ENCODE assay signal across 1 mouse cellular context in the genomic region with DNA sequence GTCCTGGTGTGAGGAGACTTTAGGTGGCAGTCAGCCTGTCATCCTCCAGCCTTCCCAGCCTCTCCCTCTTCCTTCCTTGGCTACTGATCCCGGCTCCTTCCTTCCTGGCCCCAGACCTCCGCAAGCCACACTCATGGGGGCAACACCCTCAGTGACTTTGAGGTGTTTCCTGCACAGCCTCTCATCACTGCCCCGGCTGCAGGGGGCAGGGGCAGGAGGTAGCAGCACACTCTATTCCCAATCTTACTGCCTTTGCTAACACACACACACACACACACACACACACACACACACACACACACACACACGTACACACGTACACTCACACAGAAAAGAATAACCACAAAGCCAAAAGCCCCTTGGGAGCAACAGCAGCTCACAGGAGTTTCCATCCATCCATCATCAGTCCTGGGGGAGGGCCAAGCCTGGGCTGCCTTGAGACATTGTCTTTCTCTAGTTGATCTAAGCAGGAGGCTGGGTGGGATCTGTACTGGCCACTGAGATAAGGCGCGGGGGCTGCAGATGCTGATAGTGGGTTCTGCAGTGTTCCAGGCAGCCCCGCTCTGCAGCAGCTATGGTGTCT.
TF ChIP-seq lines count a peak whose summit lies in the region.

No protein-coding gene starts in this region.

TF ChIP-seq in CH12.LX, 34 proteins besides CTCF, POLR2A, EP300 and RAD21 (continued from another document):
- TF ChIP-seq MYC (IDR thresholded peaks at IDR 0.05; ENCODE audit: low read depth, low read length) (no peak), ZNF384 (IDR thresholded peaks at IDR 0.05; ENCODE audit: low read depth, low read length) (no peak), ETS1 (conservative IDR thresholded peaks at IDR 0.05; ENCODE audit: low read depth, low read length) (peak; percentile 75), TCF12 (IDR thresholded peaks at IDR 0.05; ENCODE audit: low read depth, low read length) (peak; percentile 69; the same call in 1 of the 2 replicates), NELFE (IDR thresholded peaks at IDR 0.05; ENCODE audit: low read depth, low read length) (no peak), SIN3A (IDR thresholded peaks at IDR 0.05; ENCODE audit: low read length) (no peak), UBTF (IDR thresholded peaks at IDR 0.05; ENCODE audit: low read depth, low read length) (no peak), IRF4 (IDR thresholded peaks at IDR 0.05; ENCODE audit: low read depth, low read length) (peak; percentile 72), USF1 (IDR thresholded peaks at IDR 0.05; ENCODE audit: low read depth, low read length) (no peak), POLR2AphosphoS2 (IDR thresholded peaks at IDR 0.05; ENCODE audit: low read depth, low read length) (no peak), MAZ (IDR thresholded peaks at IDR 0.05; ENCODE audit: low read depth, low read length) (0 out of 2 replicates have a peak, but pooled peaks have one; percentile 64), CHD1 (IDR thresholded peaks at IDR 0.05; ENCODE audit: low read depth, low read length) (no peak), JUND (conservative IDR thresholded peaks at IDR 0.05; ENCODE audit: low read depth, low read length) (no peak), E2F4 (IDR thresholded peaks at IDR 0.05; ENCODE audit: insufficient replicate concordance, low read depth, low read length) (no peak), CHD2 (IDR thresholded peaks at IDR 0.05; ENCODE audit: low read length) (peak; percentile 45), ZC3H11A (IDR thresholded peaks at IDR 0.05; ENCODE audit: low read depth, low read length) (no peak), KAT2A (IDR thresholded peaks at IDR 0.05; ENCODE audit: insufficient replicate concordance, low read length) (0 out of 2 replicates have a peak, but pooled peaks have one; percentile 52), RCOR1 (conservative IDR thresholded peaks at IDR 0.05; ENCODE audit: low read depth, low read length) (0 out of 2 replicates have a peak, but pooled peaks have one; percentile 57), MXI1 (IDR thresholded peaks at IDR 0.05; ENCODE audit: low read depth, low read length) (no peak), ZMIZ1 (IDR thresholded peaks at IDR 0.05; ENCODE audit: low read depth, low read length) (no peak), HCFC1 (IDR thresholded peaks at IDR 0.05; ENCODE audit: low read depth, low read length) (no peak; the same call in 1 of the 2 replicates), GABPA (IDR thresholded peaks at IDR 0.05; ENCODE audit: insufficient replicate concordance, low read depth, low read length) (no peak), TBP (conservative IDR thresholded peaks at IDR 0.05; ENCODE audit: low read depth, low read length) (no peak), ELF1 (IDR thresholded peaks at IDR 0.05; ENCODE audit: low read depth, low read length) (no peak), NRF1 (IDR thresholded peaks at IDR 0.05; ENCODE audit: low read depth, low read length) (no peak), JUN (IDR thresholded peaks at IDR 0.05; ENCODE audit: insufficient read depth, low read depth, low read length) (no peak), PAX5 (IDR thresholded peaks at IDR 0.05; ENCODE audit: low read length) (no peak), ZKSCAN1 (IDR thresholded peaks at IDR 0.05; ENCODE audit: borderline replicate concordance, low read depth, low read length) (no peak), MAX (IDR thresholded peaks at IDR 0.05; ENCODE audit: low read length) (no peak), SMC3 (IDR thresholded peaks at IDR 0.05; ENCODE audit: low read depth, low read length) (no peak)
